Mouse (Mus musculus): ENCODE data around the gene Psg18.
"Not testable (repeated sequence)": the region's sequence is repeated elsewhere in the genome, so short reads cannot be mapped to it uniquely, and the experiment has no call there.

The Psg18 gene

DNA sequence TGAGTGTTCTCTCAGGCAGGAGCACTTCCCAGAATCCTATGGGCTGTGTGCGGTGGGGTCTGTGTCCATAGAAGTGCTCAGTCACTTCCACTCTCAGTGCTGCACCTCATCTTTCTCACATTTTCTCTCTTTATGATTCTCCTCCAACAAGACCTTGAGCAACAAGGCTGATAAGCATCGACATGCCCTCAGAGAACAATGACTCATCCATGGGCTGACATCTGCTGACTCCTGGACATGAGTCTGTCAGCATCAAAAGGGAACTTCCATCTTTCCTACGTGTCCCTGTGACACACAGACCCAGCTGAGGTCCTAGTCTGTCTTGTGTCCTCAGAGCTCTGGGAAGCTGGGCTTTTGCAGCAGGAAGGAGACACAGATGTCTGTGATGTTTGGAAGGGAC is at the start of gene Psg18:
TSS of gene Psg18 (minus strand) at position 101 of the 400 bp plus-strand sequence.
- not testable (repeated sequence) for DNase-seq (ENCODE audit: low read depth, low spot score)

DNA sequence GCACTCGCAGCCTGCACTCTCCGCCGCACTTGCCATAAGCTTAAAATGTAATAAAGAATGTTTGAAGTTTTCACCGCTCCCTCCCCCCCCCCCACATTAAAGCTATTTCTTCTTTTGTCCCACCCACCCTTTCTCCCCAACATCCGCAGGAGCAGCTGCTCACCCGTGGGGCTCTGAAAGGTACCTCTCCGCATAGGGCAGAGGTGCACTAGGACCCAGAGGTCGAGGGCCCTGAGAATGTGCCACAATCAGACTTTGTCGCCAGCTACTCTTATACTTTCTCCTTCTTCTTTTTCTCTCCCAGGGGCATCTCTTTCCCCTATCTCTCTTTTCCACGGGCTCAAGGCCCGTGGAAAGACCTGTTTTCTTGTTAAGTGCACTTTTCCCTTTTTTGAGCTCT is 48.6 kb upstream of the Psg18 start:
- DNase-seq (ENCODE audit: low read depth, low spot score), result no peak

DNA sequence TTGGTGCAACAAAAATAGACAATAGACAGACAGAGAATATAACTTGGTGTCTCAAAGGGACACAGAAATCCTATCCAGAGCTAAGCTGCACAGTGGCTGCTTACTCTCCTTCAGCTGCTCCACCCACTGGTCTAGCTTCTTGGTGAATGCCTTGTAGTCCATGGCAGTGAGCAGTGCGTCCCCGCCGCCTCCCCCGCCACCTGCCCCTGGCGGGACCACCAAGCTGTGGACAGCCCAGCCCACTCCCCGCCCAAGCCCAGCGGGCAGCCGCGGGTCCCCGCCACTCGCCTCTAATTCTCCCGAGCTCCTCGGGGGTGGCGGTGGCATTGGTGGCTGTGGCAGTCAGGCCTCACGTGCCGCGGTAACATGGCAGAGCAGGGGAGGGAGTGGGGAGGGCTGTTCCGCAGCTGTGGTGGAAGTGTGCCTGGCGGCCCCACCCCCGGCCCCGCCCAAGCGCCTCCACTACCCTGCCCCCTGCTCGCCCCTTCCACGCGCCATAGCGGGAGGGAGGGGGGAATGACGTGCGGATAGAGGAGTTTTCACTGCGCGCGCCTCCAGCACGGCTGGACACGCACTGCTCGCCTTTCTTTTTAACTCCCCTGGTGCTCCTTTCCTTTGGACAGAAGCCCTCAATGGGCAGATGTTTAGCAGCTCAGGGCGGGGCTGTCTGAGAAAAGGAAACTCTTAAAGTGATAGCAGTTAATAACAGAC is 47.9 kb upstream of the Psg18 start:
- no peak for DNase-seq (ENCODE audit: low read depth, low spot score)

DNA sequence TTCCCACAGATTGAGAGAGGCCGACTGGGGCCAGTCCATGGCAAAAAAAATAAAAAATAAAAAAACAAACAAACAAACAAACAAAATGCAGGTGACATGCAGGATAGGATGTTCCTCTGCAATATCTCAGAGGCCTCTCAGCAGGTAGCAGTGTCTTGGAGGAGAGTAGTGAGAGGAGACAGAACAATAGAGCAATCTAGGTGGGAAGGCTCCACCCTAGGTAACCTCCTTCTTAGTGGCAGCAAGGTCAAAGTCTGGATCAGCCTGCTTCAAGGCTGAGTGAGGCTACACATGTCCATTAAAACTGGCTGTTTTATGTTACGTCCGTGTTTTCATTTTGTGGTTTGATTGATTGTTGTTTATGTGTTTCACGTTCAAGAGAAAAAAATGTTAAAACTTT is 36.7 kb upstream of the Psg18 start:
- not testable (repeated sequence) for DNase-seq (ENCODE audit: low read depth, low spot score)

DNA sequence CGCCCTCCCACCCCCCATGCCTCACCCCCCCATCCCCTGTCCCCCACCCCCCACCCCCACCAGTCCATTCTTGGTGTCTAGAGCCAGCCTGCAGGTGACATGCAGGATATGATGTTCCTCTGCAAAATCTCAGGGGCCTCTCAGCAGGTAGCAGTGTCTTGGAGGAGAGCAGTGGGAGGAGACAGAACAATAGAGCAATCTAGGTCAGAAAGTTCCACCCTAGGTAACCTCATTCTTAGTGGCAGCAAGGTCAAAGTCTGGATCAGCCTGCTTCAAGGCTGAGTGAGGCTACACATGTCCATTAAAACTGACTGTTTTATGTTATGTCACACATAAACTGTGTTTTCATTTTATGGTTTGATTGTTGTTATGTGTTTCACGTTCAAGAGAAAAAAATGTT is 23.5 kb upstream of the Psg18 start:
- DNase-seq (ENCODE audit: low read depth, low spot score), result no peak

DNA sequence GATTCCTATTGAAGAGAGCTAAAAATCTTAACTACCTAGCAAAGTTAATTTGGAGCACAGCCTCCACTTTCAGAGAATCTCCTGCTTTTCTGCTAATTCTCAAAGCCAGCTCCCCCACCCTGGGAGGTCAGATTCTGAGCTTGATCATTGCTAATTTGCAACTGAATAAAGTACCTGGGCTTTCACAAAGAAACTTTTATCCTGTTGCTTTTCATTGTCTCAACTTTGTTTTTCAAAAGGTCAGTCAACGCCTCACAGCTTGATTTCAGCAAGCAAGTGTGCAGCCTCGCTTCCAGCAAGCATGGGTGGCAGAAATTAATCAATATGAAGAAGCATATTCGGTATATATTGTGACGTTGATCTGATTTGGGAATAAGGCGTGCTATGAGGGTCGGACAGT is 19.4 kb downstream of the Psg18 start:
- not testable (repeated sequence) for DNase-seq (ENCODE audit: low read depth, low spot score)

All from brain, embryonic 18.5 days (tissue).